Mouse (Mus musculus) embryonic fibroblast, embryonic 13.5 days (primary cell): ENCODE data around the gene Hebp1. TPM values are rescaled to one million over a fixed set of nuclear protein-coding genes. Genes with fewer than 3 reads are reported as not detected.
A peak's percentile ranks its signal among the peaks of the same experiment; 100 is the strongest.

Source experiments
- H3K27ac ChIP-seq: 2 replicates; pipeline ENCODE4 v1.5.1; 2012; ENCODE audit warnings: low read length, control low read depth, inconsistent platforms; ENCODE audit not compliant: insufficient read depth
- H3K4me1 ChIP-seq: 2 replicates; pipeline ENCODE4 v1.6.1; 2011; ENCODE audit warnings: low read length; ENCODE audit not compliant: control insufficient read depth, insufficient read depth
- H3K4me3 ChIP-seq: 2 replicates; pipeline ENCODE4 v1.5.1; 2011; ENCODE audit warnings: mild to moderate bottlenecking, control low read depth, low read length; ENCODE audit not compliant: insufficient read depth
- CTCF ChIP-seq: IDR thresholded peaks from 2 replicates; pipeline ENCODE4 v1.5.1; 2011; ENCODE audit warnings: mild to moderate bottlenecking, control low read depth, low read length, moderate library complexity, borderline replicate concordance; ENCODE audit not compliant: insufficient read depth
- POLR2A ChIP-seq: IDR thresholded peaks from 2 replicates; pipeline ENCODE4 v1.6.1; 2011; ENCODE audit warnings: low read depth, mild to moderate bottlenecking, control low read depth, low read length, moderate library complexity
- polyA plus RNA-seq: library from polyadenylated mRNA; stranded (reverse); fragments of >200 nt; gene quantifications from 2 replicates; pipeline ENCODE4 v1.2.4, GENCODE M21; 2011; ENCODE audit warnings: low read depth; ENCODE audit not compliant: missing spikeins, insufficient read length

Hebp1 gene
- polyA plus RNA-seq, 1 experiment, result 41.7 TPM

- H3K4me1 ChIP-seq, result no peaks in the 10 kb centered on the region
- H3K4me3 ChIP-seq, result no peak overlapping the region
- H3K27ac ChIP-seq, result no peak overlapping the region
- TF ChIP-seq POLR2A (no peak), CTCF (no peak)
These were observed 2.5 kb upstream of the Hebp1 start for GRCm38 (mm10) chr6:135200122-135200957.

- TF ChIP-seq CTCF, result no peak
- no peak for TF ChIP-seq POLR2A
- peak overlapping the region; percentile 74; the same call in 1 of the 2 replicates for H3K4me3 ChIP-seq
- no peak overlapping the region for H3K27ac ChIP-seq
- H3K4me1 ChIP-seq, result no peaks in the 10 kb centered on the region
These were observed 904 bp upstream of the Hebp1 start for GRCm38 (mm10) chr6:135198726-135199125.

GRCm38 (mm10) chr6:135197446-135197845, 376 bp downstream of the Hebp1 start:
- no peak overlapping the region for H3K27ac ChIP-seq
- H3K4me1 ChIP-seq, result no peaks in the 10 kb centered on the region
- peak overlapping the region; percentile 74 for H3K4me3 ChIP-seq
- no peak for TF ChIP-seq CTCF
- TF ChIP-seq POLR2A, result no peak

GRCm38 (mm10) chr6:135196707-135197106, 1.1 kb downstream of the Hebp1 start:
- no peak overlapping the region for H3K27ac ChIP-seq
- no peak overlapping the region for H3K4me3 ChIP-seq
- TF ChIP-seq POLR2A (no peak), CTCF (no peak)
- no peaks in the 10 kb centered on the region for H3K4me1 ChIP-seq

GRCm38 (mm10) chr6:135194907-135195306, 2.9 kb downstream of the Hebp1 start:
- no peak overlapping the region for H3K27ac ChIP-seq
- no peak overlapping the region for H3K4me3 ChIP-seq
- TF ChIP-seq POLR2A, result no peak
- no peak for TF ChIP-seq CTCF
- no peaks in the 10 kb centered on the region for H3K4me1 ChIP-seq

GRCm38 (mm10) chr6:135193733-135194132, 4.1 kb downstream of the Hebp1 start:
- no peaks in the 10 kb centered on the region for H3K4me1 ChIP-seq
- no peak overlapping the region for H3K27ac ChIP-seq
- no peak overlapping the region for H3K4me3 ChIP-seq
- TF ChIP-seq CTCF (no peak), POLR2A (no peak)

- TF ChIP-seq CTCF, result no peak
- TF ChIP-seq POLR2A, result no peak
- Histone ChIP-seq H3K4me1 (no peaks in the 10 kb centered on the region), H3K4me3 (no peak overlapping the region), H3K27ac (no peak overlapping the region; the same call in 1 of the 2 replicates)
These were observed 4.8 kb downstream of the Hebp1 start for GRCm38 (mm10) chr6:135192993-135193392.

GRCm38 (mm10) chr6:135191906-135192305, 5.9 kb downstream of the Hebp1 start:
- no peaks in the 10 kb centered on the region; the same call in 1 of the 2 replicates for H3K4me1 ChIP-seq
- no peak overlapping the region for H3K4me3 ChIP-seq
- TF ChIP-seq CTCF (no peak), POLR2A (no peak)
- peak overlapping the region; percentile 52 for H3K27ac ChIP-seq

- Histone ChIP-seq H3K4me3 (no peak overlapping the region), H3K4me1 (no peaks in the 10 kb centered on the region; the same call in 1 of the 2 replicates), H3K27ac (no peak overlapping the region)
- TF ChIP-seq POLR2A (no peak), CTCF (no peak)
These were observed 7.7 kb downstream of the Hebp1 start for GRCm38 (mm10) chr6:135190122-135190521.

GRCm38 (mm10) chr6:135188629-135189028, 9.2 kb downstream of the Hebp1 start:
- TF ChIP-seq POLR2A, result no peak
- TF ChIP-seq CTCF, result no peak
- Histone ChIP-seq H3K27ac (no peak overlapping the region), H3K4me3 (no peak overlapping the region), H3K4me1 (no peaks in the 10 kb centered on the region; the same call in 1 of the 2 replicates)
